Mouse (Mus musculus) urinary bladder, postnatal 14 days (tissue): Measurements from ENCODE around the gene Cnot6.

Experiments used
- DNase-seq: peaks from one replicate; pipeline ENCODE4 v3.0.0; 2021; ENCODE audit warnings: low spot score

The Cnot6 gene

DNA sequence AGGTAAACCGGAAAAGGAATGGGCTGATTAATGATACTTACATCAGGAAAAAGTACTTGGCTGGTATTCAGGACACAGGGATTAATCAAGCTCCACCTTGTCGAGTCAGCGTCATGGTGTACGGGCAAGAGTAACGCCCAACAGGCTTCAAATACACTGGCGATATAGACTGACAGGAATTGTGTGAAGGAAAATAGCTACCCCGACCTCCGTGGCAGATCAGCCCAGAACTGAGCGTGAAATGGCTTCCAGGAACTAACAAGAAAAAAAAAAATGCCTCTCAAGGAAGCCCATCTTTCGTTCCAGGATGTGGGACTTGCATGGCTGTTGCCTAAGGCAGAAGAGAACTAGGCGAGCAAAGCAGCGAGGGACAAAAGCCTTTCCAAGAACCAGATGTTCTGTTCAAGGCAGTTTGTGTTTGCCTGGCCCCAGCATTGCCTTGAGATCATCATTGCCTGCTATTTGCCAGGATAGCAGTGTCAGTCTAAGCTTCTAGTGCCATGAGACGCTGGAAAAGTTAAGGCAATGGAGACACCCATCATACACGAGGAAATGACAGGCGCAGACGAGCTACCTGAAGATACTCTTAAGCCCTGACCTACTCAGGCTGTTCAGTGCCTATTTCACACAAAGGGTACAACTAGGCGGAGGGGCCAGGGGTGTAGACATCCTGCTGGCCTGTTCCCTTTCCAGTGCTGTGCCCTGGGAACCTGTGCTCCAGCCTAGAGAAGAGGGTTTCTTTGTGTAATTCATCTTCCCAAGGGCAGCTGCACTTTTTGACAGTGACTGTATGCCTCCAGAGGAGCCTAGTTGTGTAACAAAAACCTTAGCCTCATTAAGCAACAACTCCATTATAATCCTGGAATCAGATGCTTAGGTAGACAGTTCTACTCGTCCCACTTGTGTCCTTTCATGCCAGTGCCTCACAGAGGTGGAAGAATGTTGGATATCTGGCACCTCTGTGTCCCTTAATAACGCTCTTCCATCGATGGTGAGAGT, 1.1 kb upstream of the Cnot6 start:
- DNase-seq: peak; percentile 8

DNA sequence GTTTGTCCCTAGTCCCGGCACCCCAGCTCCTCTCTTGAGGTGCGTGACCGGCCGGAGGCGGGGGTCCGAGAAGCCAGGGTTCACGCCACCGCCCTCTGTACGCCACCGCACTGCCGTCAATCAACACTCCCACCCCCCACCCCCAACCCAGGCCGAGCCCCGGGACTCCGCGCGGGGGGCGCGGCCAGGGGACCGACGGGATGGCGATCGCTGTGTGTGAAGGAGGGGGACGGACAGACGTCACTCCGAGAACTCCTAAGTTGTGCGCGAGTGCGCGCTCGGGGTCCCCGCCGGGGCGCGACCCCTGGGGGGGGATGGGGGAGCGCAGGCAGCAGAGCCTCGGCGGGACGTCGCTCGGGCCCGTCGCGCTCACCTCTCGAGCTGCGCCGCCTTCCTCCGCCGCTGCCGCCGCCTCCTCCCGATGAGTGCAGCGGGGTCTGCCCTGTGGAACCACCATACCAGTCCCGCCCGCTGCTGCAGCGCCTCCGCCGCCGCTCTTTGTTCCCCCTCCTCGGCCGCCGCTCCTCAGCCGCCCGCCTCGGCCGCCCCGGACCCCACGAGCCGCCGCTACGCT, 455 bp downstream of the Cnot6 start:
- DNase-seq: peak; percentile 29

DNA sequence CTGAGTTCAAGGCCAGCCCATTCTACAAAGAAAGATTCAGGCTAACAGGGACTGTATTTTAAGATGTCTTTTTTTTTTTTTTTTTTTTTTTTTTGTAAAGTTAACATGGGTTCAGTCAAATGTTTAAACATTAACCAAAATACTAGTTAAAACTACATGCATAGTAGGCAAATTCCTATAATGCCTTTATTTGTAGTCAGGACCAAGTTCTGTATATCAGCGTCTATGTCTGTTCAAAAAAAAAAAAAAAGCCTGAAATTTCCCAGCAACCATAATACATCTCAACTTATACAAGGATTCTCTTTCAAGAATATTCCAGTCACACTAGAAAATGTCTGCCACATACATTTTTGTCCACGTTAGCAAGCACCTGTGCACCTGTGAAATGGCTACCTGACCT, 1.9 kb downstream of the Cnot6 start:
- no peak for DNase-seq

DNA sequence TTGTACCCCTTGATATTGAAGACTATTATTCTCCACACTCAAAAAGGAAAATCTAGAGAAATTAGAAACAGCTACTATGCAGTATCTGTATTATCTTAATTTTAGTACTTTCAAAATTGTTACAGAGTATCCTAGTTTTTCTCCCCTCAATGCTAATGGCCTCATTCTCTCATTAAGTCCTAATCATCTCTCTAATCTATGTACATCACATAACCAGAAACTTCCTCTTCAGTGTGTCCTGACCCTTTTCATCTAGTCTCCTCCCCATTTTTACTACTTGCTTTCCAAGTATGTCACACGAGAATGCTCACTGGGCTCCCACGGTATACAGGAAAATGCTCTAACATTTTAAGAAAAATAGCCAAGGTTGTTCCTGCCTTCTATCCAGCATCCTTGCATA, 4.7 kb downstream of the Cnot6 start:
- no peak for DNase-seq

DNA sequence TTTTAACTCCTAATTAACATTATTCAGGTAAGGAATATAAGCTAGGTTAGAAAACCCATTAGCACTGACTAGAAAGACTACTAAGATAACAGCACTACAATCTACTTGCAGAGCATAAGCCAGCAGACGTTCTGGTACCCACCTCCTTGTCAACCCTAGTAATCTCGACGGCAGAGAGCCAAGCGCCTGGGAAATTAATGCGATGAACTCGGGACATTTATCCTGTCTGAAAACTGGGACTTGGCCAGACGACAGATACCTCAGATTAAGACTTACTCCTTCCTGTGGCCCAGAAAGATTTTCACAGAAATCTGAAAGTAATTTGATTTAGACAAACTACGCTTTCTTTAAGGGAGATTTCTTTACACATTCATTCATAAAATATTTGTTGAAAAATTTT, 7.7 kb downstream of the Cnot6 start:
- no peak for DNase-seq

DNA sequence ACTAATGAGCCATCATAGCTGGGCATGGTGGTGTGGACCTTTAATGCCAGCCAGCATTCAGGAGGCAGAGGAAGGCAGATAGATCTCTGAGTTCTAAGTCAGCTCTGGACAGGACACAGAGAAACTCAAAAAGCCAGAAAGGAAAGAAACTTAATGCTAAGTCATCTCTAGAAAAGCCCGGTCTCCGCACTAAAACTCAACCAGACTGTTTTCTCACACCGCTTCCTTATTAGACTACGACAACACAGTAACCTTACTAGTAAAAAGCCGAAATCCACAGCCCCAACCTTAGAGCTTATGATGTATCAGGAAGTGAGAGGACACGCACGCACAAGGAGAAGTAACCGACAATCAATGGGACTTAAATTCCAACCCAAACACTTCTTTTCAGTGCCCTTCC, 10.5 kb downstream of the Cnot6 start:
- DNase-seq: no peak

DNA sequence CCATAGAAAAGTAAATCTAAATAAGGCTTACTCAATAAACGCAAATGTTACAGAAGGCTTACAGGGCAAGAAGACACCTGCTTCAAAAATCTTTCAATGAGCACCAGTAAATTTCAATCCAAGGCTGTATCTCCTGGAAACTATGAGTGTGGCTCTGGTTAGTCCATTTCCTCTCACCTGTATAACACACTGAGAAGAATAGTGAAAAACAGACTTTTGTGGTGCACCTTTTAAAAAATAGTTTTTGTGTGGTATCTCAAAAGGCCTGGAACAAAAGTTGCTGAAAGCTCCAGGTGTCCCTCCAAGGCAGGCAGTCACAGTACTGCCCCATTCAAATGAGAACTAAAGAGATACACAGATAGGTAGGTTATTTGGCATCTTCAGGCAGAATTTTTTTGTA, 13.4 kb downstream of the Cnot6 start:
- no peak for DNase-seq

DNA sequence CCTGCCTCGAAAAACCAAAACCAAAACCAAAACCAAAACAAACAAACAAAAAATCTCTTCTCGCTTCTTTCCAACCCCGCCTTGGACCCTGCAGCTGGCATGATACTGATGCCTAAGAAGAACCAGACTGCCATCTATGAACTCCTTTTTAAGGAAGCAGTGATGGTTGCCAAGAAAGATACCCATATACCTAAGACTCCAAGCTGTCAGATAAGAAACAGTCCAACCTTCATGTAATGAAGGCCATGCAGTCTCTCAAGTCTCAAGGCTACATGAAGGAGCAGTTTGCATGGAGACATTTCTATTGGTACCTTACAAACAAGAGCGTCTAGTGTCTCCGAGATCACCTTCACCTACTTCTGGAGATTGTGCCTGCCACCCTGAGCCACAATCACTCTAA, 14.7 kb downstream of the Cnot6 start:
- no peak for DNase-seq

DNA sequence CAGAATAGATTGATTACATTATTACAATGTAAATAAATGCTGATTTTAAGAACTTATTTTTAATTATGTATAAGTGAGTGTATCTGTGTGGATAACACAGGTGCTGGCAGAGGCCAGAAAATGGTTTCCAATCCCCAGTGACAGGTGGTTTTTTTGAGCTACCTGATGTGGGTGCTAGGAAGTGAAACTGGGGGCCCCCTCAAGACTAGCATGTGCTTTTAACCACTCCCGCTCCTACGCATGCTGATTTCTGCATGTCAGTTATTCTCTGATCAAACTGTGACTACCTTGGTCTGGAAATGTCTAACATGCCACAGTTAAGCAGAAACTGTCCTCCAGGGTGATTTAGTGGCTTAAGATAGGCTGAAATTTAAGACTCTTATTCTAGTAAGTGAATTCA, 16.1 kb downstream of the Cnot6 start:
- DNase-seq: no peak

DNA sequence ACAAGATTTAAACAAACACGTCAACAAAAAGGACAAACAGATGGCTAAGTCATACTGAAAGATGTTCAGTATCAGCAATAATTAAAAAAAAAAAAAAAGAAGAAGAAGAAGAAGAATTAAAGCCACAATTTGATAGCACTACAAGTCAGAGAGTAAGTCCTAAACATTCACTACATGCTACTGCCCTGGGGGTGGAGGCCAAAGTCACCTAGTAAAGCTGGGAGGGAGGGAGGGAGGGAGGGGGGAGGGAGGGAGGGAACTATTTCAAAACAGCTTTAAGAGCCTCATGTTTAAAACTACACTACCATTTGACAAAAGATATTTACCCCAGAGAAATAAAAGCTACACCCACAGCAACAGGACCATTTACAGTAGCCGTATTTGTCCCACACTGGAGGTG, 16.8 kb downstream of the Cnot6 start:
- no peak for DNase-seq

DNA sequence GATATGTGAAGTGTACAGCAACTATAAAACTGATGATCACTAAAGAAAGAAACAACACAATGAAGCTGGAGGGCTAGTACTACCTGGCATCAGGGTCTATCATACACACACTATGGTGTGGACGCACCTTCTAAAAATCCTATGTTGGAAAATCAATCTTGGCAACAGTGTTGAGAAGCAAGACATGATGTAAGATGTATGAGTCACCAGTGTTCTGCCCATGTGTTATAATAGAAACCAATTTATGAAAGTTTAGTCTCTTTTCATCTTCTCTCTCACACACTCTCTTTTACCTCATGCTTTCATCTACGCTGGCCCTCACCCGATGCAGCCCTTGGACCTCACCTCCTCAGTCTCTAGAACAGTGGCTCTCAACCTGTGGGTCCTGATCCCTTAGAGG, 17.5 kb downstream of the Cnot6 start:
- no peak for DNase-seq

DNA sequence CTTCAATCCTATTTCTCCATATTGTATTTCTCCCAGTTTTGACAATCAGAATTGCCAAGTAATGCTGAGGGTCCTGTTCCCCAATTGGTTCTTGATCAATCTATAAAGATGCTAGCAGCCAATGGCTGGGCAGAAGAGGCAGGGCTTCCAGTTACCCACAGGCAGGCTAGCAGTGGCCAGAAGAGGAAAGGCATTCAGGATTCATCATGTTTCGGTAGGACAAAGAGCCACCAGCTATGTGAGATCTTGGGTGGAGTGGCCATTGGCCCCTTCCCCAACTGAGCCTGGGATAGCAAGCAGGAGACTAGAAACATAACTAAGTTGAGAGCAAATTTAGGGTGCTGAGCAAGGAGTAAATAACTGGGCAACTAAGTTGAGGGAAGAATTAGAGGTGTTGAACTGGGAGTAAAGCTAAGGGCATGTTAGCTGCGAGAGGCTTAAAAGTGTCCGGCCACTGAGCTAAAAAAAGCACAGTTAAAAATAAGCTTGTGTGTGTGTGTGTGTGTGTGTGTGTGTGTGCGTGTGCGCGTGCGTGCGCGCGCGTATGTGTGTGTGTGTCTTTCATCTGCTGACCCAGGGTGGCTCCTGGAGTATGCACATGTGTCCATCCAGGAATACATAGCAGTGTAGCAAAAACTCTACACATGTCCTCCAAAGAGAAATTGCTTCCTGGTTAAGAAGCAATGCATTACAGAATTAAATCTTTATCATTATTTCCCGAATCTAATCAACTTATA, 28.1 kb downstream of the Cnot6 start:
- no peak for DNase-seq

DNA sequence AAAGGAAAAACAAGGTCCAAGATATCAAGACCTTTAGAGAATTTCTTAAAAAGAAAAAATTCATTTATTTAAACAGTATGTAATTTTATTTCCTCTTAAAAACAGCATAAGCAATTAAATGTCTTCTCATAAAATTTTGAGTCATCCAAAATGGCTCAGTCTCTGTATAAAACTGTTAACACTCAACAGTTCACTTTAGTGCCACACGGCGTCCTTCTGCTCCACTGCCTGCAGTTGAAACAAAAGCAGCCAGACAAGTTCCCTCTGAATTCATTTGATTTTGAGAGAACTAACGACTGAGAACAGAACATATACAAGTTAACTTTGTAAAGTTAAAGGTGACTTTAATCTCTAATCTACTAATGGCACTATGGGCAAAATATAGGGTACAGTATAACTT, 39.1 kb downstream of the Cnot6 start:
- no peak for DNase-seq

DNA sequence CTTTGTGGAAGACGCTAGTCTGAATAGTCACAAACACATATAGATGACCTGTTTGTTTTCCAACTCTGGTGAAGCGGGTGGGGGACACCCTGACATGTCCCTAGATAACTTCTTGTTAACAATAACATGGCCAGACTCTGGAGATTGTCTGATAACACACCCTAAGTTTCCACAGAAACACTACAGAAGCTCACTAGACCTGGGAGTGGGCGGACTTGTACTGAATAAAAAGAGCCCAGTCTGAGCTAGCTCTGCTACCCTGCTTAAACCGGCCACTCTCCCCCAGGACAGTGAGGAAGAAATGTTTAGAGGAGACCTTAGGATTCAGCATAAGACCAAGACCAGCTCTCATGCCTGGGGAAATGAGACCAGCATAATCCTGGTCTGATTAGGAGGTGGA, 47.1 kb downstream of the Cnot6 start:
- no peak for DNase-seq

DNA sequence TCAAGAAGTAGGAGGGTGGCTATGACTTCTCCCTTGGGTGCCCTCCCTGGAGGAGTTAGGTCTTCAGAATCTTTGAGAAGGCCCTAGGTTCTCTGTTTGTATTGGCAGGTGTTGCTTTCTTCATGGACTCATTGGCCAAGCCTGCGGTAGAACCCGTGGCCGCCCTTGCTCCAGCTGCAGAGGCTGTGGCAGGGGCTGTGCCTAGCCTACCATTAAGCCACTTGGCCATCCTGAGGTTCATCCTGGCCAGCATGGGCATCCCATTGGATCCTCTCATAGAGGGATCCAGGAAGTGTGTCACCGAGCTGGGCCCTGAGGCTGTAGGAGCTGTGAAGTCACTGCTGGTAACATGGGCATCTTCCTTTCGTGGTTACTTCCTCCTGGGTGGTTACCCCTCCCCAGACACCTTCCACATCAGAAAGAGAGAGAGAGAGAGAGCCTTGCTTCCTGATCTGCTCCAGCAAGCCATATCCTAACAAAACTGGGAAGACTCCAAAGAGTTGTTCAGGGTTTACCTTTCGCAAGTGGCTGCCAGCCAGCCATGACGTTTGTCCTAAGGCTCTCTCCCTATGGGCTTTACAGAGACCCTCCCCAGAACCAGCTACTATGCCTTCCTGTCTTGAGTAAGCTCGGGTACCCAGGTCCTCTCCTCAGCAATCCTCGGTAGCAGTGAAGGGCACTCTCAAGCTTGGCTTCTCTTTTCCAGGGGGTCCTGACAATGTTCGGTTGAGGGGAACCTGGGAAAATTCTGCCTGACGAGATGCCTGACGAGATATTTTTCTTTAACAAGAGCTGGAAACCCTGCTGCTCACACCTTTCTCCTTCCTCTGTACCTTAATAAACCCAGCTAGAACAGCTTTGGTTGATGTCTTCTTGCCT, 48.0 kb downstream of the Cnot6 start:
- no peak for DNase-seq

DNA sequence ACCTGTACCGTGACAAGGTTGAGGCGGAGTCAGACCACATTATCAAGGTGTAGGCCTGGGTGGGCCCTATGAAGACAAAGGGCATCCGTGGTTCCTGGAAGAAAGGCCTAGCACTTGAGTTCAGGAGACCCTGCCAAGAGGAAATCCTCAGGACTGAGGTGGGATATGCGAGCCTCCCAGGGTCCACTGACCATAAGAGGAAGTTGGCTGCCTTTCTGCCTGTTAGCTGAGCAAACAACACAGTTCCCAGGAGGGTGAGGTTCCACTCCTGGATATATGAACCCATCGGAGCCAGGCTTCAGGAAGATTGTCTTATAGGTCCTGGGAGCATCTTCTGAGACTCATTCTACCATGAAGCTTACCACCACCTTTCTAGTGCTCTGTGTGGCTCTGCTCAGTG, 49.2 kb downstream of the Cnot6 start, which contains the start of gene Scgb3a1:
Scgb3a1 (plus strand) TSS at position 301 of the 400 bp plus-strand sequence.
- DNase-seq: no peak

DNA sequence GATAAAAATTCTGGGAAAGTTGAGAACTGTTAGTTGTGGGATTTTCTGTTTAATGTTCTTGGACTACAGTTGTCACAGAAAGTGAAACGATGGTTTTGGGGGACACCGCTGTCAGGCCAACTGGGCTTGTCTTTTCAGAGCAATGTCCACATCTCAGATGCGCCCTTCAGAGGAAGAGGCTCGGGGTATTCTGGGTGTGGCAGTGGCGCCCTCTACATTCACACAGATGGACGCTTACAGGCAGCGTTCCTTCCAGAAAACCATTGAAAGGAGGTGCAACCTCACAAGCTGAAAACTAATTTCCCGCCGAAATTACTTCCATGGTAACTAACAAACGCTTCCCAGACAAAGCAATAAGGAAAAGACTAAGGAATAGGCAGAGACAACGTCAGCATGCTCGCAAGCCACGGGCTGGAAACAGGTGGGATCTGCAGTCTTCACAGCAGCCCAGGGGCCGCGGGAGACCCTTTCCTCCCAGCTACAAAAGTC, 50.2 kb downstream of the Cnot6 start:
- no peak for DNase-seq

DNA sequence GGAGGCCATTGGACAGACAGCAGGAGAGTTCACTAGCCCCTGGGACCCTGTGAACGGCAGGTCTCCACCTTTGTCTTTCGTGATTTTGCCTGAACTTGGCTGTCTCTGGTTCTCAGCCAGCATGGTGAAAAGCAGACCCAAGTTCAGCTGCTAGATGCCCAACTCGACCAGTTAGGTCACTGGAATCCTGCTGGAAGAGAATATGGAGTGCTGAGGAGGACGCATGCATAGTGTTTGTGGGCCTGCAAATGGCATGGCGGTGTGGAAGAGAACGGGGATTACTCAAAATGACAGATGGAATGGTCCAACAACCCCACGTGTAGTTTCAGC, 53.1 kb downstream of the Cnot6 start:
- no peak for DNase-seq

DNA sequence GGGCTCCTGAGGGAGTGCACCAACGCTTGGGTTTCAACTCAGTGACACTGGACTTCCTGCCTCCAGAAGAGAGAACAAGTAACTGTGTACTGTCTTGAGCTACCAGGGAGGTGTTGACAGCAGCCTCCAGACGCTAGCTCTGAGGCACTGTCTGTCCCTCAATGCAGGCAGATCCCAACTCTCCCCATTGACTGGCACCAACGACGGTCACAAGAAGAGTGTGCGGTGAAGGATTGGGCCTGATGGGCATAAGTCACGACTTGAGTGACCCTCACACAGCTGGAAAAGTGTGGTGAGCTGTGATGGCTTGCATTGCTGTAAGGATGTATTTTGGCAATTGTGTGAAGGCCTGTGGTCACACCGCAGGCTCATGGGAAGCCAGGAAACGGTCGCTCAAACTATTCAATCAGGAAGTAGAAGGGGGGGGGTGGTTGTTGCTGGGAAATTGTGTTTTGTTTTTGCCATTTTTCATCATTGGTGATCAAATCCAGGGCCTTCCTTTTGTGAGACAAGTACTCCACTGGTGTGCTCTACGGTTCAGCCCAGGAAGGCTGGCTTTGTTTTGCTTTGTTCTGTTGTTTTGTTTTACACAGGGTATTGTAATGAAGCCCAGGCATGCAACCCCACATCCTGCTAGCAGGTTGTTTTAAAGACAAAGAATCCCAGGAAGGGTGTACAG, 53.6 kb downstream of the Cnot6 start:
- DNase-seq: no peak

DNA sequence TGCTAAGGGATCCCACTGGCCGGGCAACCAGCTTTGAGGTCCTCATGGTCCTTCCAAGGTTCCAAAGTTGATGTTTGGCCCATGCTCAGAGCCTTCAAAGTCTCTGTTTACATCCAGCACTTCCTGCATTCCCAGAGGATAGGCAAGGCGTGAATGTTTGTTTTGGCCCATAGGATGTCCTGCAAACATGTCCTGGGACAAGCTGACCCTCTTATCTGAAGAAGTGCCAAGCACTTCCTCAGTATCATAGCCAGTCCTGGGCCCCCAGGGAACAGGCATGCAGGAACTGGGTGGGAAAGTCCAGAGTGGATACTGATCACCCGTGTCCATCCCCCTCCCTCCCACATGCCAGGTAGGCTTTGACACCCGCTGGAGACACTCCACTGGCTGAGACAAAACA, 54.5 kb downstream of the Cnot6 start:
- DNase-seq: no peak

DNA sequence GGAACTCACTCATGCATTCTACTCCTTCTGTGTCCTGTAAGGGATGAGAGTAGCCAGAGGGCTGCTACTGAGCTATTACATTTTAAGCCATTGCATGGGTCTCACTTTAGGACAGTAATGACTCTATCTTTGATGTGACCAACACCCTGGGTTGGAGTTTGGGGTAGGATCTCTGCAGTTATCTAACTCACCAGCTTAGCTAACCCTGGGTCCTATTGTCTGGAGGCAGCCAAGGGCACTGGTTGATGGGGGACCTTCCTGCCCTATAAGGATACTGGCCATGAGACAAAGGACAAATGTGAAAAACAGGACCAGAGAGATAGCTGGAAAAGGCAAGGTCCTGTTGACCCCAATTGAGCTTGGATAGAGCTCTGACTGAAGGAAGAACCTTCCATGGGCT, 57.0 kb downstream of the Cnot6 start:
- DNase-seq: no peak
